ENCODE assay signal across 14 mouse cellular contexts in the genomic region with DNA sequence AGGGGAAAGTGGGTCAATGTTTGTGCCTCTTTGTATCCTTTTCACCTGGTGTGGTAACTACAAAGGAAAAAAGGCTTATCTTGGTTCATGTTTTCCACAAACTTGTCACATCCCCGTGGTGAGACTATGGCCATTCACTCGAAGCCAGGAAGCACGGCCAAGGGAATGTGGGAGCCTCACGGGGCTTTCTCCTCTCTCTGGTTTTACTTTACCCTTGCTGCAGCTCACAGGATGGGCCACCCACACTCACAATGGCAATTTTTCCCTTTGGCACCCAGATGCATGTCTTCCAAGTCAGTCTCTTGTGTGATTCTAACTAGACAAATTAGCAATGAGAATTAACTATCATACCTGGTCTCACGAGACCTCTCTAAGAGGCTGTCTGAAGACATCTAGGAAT.
"Had no signal": no experiment of that assay in that cellular context is flagged by ENCODE, and none has a peak within 500 bp of the region (broad histone marks: within the 10 kb centered on the region; RNA-seq: fewer than 3 reads in every experiment).

No protein-coding gene starts in this region.

- H3K9me3 ChIP-seq: limb, embryonic 10.5 days; liver, embryonic 13.5 days had no signal

- ATAC-seq: intestine, embryonic 16.5 days; lung, postnatal 0 days had no signal

- DNase-seq: kidney, adult 18-20 months; kidney, adult 9 months; kidney, postnatal 14 days; kidney, postnatal 4 days; layer of hippocampus, adult 9-11 months; liver; liver, embryonic 13.5 days; lung, embryonic 14.5 days; midbrain, embryonic 14.5 days had no signal

- H3K9ac ChIP-seq: limb, embryonic 13.5 days; liver, embryonic 13.5 days; lung, embryonic 14.5 days had no signal

- H3K4me1 ChIP-seq: limb, embryonic 10.5 days; limb, embryonic 13.5 days had no signal

- H3K36me3 ChIP-seq: limb, embryonic 10.5 days; limb, embryonic 13.5 days; liver, embryonic 13.5 days had no signal

- H3K4me2 ChIP-seq: limb, embryonic 13.5 days; liver, embryonic 13.5 days; lung, embryonic 14.5 days had no signal

- H3K27me3 ChIP-seq: limb, embryonic 13.5 days; liver, embryonic 13.5 days had no signal

- H3K27ac ChIP-seq: limb, embryonic 10.5 days; limb, embryonic 13.5 days; liver, embryonic 13.5 days; macrophage had no signal

- H3K4me3 ChIP-seq: limb, embryonic 10.5 days; limb, embryonic 13.5 days; liver, embryonic 13.5 days had no signal
